Mouse (Mus musculus) CH12.LX (cell line): ENCODE results near the gene Pcnx4.

ENCODE experiments used
- ETS1 ChIP-seq: conservative IDR thresholded peaks from 2 replicates; pipeline ENCODE4 v1.6.1; 2012; ENCODE audit warnings: low read depth, mild to moderate bottlenecking, inconsistent platforms, low read length, improper control_type of control experiment, moderate library complexity
- MAX ChIP-seq: IDR thresholded peaks from 2 replicates; pipeline ENCODE4 v1.6.1; 2011; ENCODE audit warnings: low read length, improper control_type of control experiment
- USF1 ChIP-seq: IDR thresholded peaks from 2 replicates; pipeline ENCODE4 v1.6.1; 2014; ENCODE audit warnings: low read depth, mild to moderate bottlenecking, inconsistent platforms, low read length, improper control_type of control experiment

- no peak for TF ChIP-seq ETS1
- no peak for TF ChIP-seq MAX
- no peak for TF ChIP-seq USF1
Observed at GRCm38 (mm10) chr12:72519352-72519751, 16.8 kb upstream of the Pcnx4 start.
